Mouse (Mus musculus): ENCODE measurements at regions not wholly inside any gene's neighbourhood (a gene's known extent, or its start where the extent isn't known, plus 50 kb on each side); places are given as distances from the start of the nearest gene placed in this dataset.
A peak's percentile ranks its signal among the peaks of the same experiment; 100 is the strongest.

DNA sequence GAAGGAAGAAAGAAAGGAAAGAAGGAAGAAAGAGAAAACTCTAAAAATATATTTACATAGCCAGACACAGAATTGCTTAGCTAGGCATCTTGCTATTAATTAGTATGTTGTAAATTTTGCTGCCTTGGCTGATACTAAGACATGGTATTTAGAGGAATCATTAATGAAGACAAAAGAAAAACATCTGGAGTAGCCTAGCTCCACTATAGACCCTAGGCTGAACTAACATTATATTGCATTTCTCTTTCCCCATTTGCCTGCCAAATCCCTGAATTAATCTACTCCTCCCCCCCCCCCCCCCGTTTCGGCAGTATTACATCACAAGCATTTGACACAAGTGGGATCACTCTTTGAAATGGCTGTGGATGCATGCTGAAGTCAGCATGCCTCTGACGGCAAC, 206.1 kb upstream of the Tet2 start:
- DNase-seq, result no peak

DNA sequence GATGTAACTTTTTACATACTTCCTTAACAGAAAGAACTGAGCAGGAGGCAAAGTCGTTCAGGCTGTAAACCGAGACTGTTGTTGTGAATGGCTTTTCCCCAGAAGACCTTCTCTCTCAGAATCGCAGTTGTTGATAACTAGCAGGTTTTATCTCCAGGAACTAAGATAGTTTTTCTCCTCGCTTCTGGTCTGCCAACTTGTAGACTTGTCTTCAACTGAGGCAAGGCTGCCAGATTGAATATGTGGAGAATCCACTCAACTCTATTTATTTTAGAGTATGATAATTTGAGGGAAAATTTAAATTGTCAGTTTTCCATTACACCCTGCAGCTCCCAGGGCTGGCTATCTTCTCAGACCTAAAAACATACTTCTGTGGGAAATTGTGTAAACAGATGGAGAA, 206.6 kb upstream of the Tet2 start:
- DNase-seq, result no peak

DNA sequence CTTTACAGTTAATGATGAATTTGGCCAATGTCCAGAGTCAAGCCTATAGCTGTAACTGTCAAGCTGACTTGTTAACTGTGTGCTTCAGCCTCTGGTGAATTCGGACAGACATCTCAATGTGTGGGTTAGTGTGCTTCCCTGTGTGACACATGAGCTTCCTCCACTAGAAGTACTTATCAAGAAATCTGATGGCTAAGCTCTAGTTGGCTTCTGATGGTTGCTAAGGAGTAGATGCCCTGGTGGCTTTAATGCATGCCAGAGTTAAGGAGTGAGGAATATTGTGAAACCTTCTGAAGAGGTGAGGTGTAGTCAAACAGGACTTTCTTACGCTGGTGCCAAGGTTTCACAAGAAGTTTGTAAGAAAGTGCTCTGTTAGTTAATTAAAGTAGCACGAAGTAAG, 208.1 kb upstream of the Tet2 start:
- no peak for DNase-seq

DNA sequence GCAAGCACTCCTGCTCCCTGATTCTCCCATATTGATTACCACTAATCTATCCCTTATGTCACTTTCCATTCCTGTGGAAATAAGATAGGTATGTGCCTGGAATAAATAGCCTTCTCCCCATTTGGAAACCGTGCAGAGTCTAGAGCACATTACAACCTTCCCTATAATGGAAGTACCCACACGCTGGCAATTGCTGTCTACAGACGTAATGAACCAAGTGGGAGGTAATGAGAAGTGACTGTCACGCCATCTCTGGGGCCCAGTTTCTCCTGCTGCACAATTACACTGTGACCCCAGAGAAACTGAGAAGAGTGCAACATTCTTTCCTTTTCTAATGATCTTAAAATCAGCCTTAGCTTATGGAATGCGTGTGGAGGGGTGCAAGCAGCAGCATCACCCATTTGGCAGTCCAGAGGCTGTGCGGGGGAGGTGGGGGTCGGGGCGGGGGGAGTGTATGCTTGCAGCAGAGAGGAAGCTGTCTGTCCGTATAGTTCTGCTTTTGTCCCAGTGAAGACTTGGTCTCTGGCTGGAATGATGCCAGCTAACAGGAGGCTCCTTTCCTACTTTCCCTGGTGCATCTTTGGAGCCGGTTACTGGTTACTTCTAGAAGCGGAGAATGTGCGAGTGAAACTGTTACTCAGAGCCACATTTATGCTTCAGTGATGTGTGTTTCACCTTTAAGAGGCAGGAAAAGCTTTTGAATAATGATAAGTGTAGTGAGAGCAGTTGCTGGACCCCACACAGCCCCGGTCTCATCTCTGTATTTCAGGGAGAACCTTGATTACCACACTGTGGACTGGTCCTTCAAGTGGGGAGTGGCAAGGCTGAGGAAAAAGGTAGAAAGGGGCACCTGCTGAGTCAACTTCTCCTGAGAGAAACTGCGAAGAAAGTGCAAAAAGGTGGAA, 209.3 kb upstream of the Tet2 start:
- no peak for DNase-seq

DNA sequence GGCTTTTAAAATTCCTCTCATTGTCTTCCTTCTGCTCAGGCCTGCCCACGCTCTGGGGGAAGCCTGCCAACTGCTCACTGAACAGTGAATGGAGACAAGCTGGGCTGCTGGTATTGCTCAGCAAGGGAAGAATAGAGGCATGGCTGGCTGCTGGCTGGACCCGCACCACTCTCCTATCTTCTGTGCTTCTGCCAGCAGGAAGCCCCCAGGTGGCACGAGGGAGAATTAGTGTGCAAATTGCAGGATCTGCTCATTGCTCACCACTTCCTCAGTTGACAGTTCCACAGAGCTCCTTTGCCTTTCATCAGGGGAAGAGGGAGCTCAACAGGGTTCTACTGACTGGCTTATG, 209.9 kb upstream of the Tet2 start:
- peak; percentile 31 for DNase-seq

DNA sequence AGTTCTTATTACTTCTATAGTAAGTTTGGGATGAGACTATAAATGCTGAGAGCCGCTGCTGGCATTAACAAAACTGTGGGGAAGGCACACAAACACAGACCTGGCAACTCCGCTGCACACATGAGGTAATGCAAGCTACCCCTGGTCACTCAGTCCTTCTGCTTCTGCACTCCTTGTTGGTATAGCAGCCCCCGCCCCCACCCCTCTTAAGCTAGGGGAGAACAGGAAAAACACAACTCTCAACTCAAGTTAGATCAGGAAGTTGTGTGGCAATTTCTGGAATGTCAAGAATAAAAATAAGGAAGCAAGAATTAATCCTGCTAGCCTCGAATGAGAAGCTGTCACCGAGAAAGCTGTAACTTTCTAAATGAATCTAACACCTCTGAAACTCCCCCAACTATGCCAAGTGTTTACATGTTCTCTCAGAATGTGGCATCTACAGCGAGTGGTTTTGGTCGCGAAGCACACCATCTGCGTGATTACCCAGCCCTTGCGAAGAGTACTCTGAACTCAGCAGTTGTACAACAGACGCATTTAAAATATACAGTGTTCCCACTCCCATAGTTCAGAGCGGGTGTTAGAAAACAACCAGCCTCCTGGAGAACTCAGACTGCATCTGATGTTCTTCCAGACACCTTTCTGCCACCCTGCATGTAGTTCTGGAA, 212.9 kb upstream of the Tet2 start:
- DNase-seq, result no peak

DNA sequence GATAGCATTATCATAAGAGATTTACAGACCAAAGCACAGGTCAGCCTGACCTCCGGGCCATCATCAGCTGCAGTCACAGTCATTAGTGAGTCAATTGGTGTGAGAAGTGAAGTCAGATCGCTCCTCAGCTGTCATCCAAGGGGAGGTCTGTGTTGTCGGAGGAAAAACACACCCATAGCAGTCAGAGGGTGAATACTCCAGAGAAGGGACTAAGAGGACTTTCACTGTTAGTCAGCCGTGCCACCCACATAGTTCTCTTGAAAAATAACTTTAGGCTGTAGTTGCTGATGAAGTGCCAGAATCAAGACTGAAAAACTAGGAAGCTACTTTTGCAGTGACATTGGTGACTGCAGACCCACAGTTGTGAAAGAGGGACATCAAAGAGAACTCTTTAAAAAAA, 213.5 kb upstream of the Tet2 start:
- DNase-seq, result no peak

DNA sequence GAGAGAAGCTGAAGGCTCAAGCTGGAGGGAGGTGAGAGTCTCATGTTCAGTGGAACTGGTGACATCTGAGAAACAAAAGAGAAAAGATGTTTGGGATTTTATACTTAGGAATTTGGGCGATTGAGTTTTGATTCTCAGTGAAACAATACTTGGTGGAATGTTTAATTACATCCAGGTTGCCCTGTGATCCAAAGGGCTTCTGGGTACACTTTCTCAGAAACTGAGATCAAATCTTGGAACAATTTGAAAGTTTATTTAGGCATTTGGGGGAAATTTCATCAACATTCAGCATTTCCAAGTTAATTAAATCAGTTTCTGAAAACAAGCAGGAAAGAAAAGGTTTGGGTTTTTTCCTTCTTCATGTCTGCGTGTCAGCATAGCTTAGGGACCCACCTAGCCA, 214.7 kb upstream of the Tet2 start:
- DNase-seq, result no peak

DNA sequence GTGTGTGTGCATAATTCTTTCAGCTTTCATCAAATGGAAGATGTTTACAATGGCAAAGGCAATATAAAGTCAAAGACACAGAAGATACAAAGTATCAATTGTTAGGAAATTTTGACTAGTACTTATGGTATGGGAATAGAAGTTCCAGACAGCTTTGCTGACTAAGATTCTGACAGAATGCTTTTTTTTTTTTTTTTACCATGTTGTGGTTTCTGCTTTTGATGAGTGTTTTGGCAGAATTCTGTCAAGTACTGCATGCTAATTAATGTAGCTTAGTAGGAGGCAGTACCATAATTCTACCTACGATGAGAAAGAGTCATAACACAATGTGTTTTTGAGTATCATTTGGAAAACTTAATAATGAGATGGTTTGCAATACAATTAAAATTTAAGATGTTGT, 215.3 kb upstream of the Tet2 start:
- DNase-seq, result no peak

DNA sequence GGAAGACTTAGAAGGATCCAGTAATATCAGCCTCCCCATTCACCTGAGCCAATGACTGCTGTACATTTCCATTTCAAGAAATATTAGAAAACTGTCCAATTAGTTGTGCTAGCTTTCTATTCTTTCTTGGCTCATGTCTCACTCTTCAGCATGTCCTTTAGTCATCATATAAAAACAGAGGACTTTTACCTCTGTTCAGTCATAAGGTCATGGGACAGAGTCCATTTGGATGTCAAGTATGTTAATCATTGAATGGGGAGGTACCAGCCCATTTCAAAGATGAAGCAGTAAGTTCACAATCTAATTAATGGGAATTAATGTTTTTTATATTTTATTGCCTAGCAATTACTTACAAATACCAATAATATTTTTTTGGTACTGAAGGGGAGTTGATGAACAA, 218.8 kb upstream of the Tet2 start:
- DNase-seq, result no peak

DNA sequence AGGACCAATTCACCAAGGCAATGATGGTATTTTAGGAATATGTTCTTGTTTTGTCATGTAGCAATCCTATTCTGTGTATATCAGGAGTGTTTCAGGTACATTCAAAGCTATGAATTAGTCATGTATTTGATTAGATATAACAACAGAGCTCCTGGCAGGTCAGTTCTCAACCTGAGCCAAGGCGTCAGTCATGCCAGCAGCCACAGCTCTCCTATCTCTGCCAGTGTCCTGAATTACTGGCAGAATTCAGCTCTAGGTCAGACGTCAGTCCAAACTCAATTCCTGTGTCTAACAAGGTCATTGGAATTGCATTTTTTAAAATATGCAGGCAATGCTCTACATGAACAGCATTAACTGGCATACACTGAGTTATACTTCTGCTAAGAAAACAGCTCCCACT, 228.6 kb upstream of the Tet2 start:
- no peak for DNase-seq

DNA sequence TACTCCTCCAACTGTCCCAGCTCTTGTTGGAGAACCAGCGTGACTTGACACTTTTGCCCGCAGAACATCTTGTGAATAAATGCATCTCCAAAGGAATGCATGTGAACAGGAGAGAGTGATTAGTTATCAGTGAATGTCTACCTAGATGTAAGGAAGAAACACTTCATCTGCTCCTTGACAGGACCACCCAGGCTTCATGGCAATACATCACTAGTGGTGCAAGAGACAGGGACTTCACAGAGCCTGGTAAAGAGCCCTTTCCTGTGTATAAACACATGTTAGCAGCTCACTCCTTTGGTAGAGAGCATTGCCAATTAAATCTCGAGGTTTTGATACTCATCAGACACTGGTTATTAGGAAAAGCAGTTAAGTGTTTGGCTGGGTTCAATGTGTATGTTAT, 229.3 kb upstream of the Tet2 start:
- DNase-seq, result no peak

DNA sequence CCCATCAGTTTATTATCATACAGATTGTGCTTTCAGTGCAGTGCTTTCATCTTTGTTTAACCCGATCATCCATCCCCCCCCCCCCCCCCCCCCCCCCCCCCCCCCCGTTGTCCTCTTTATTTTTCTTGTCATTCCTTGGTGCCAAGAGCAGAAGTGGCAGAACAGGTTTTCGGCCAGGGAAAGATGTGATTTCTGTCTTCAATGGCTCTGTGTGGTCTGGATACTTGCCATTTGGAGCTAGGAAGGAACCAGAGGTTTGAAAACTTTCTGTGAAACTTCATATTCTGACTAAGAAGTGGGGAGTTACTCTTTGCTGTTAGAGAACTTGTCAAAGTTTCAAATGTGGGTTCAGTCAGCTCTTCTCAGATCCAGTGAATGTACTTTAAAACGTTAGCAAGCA, 231.1 kb upstream of the Tet2 start:
- DNase-seq, result no peak

DNA sequence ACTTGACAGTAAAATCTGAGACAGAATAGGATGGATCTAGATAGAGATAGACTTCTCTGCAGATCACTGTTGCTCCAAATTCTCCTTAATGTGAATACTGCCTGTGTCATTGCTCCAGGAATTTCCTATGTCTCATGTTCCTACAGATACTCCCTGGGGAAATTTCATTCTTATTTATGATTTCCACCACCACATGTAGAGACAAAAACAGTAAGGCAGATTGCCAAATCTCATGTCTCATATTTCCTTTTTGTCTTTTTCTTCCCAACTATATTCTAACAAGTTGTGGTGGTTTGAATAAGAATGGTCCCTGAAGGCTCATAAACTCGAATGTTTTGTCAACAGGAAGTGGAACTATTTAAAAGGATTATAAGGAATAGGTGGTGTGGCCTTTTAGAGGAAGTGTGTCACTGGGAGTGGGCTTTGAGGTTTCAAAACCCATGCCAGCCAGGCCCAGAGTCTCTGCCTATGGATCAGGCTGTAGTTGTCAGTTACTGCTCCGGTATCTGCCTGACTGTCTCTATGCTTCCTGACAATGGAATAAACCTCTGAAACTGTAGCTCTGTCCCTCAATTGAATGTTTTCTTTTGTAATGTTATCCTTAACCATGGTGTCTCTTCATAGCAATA, 234.3 kb upstream of the Tet2 start:
- no peak for DNase-seq

DNA sequence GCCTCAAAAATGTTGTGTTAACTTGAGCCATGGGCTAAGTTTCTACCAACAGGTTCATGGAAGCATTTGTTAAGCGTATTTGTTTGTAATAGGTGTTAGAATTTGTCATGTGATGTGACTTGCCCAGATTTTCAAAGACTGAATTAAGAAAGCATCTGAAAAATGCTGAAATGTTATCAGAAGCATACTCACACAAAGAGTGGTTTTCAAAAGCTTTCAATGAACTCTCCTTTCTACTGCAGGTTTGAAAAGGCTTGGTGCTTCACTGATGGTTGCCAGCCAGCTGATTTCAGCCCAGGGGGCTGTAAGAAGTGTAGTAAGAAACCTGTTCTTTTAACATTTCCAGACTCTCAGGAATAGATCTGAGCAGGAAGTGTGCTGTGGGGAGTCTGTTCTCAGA, 238.1 kb upstream of the Tet2 start:
- DNase-seq, result no peak

DNA sequence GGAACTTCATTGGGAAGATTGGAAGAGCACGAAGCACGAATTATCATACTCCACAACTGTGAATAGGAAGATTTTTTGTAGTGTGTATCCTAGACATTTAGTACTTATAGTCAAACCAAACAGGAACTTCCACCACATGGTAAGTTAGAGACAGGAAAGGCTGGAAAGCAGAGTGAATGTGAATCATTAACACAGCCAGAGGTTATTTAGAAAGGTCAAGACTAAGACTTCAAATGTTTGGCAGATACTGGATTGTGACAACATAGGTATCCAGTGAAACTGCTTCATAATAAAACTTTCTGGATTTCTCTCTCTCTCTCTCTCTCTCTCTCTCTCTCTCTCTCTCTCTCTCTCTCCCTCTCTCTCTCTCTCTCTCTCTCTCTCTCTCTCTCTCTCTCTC, 246.4 kb upstream of the Tet2 start:
- no peak for DNase-seq

DNA sequence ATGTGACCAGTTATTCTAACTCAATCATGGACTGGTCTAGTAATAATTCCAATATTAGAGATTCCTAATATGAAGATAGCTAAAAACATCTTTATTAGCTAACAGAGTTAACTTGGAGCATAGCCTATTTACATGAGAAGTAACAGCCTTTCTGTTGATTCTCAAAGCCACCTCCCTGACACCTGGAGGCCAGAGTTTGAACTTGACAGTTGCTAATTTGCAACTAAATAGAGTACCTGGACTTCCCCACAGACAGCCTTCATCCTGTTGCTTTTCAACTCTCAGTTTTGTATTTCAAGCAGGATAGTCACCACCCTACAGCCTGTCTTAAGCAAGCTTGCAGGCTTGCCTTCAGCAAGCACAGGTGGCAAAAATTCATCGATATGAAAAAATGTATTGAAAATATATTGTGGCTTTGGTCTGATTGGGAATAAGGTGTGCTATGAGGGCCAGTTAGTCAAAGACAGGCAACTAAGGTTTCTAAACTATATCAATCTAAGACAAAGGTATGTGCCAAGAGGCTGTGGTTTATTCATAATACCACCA, 264.1 kb upstream of the Tet2 start:
- no peak for DNase-seq

DNA sequence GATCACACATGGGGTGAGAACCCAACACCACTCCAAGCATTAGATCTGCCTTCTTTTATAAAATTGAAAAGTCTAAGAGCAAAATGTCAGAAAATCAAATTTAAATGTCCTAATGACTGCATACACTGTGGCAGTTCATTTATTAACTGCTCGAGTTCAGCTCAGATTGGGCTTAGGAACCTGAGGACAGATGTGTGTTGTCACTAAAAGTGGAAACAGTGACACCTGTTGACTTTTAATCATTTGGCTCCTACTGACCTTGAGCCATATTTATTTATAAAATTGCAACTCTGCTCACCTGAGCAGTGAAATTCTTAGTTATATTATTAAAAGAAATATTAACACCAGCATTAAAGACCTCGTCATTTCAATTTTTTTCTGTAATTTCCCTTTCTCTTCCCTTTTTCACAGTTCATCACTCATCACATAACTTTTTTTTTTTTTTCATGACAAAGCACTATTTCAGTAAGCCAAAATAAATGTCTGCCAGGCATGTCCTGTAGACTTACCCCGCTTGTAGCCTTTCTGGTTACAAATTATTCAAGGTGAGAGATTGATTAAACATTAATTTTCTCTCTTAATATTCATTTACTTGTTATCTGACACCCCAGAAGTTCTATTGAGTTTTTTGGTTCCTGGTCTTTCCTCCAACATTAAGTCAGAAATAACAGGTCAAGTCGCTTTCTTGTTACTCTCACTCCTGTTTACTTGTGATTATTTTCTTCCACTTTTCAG, 274.2 kb upstream of the Tet2 start:
- DNase-seq, result no peak

DNA sequence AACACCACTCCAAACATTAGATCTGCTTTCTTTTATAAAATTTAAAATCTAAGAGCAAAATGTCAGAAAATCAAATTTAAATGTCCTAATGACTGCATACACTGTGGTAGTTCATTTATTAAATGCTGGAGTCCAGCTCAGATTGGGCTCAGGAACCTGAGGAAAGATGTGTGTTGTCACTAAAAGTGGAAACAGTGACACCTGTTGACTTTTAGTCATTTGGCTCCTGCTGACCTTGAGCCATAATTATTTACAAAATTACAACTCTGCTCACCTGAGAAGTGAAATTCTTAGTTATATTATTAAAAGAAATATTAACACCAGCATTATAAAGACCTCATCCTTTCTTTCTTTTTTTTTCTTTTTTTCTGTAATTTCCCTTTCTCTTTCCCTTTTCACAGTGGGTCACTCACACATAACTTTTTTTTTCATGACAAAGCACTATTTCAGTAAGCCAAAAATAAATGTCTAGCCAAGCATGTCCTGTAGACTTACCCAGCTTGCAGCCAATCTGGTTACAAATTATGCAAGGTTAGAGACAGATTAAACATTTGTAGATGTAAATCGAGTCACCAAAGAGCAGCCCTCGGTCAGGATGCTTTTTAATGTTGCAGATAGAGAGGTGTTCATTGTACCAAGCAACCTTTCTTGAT, 288.9 kb upstream of the Tet2 start:
- no peak for DNase-seq

DNA sequence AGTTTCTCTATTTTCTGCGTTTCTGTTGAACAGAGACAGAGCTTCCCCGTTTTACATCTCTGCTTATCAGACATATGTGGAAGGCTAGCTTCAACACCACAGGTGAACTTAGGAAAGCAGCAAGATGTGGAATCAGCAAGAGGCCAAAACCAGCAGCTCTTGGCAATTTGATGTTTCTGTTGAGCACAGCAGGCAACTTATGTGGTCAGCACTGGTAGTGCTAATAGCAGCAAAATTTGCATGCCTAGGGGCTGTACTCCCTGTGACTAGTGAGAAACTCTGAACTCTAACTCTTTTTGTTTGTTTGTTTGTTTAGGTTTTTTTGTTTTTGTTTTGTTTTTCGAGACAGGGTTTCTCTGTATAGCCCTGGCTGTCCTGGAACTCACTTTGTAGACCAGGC, 289.5 kb upstream of the Tet2 start:
- no peak for DNase-seq

DNA sequence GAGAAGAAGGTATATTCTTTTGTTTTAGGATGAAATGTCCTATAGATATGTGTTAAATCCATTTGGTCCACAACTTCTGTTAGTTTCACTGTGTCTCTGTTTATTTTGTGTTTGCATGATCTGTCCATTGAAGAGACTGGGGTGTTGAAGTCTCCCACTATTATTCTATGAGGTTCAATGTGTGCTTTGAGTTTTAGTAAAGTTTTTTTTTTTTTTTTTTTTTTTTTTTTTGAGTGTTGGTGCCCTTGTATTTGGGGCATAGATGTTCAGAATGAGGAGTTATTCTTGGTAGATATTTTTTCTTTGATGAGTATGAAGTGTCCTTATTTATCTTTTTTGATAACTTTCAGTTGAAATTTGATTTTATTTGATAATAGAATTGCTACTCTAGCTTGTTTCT, 301.4 kb upstream of the Tet2 start:
- no peak for DNase-seq

DNA sequence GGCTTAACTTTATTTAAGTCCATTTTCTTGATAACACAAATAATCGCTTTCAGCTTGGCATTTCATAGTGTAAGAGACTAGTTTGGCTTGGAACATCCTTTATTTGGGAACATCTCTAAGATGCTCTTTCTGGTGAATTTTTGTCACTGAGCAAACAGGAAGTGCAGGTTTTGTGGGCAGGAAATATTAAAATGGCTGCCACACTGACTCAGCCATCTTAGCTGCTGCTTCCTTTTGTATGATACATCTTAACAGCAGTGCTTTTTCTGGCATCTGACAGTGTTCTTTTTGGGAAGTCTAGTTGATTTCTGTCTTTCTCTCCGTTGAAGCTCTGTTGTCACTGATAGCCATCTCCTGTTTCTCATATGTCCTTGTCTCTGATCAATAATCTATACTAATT, 329.4 kb upstream of the Tet2 start:
- DNase-seq, result no peak
